Mouse (Mus musculus) stomach, postnatal 0 days (tissue): ENCODE data around the gene Ubr3. TPM values are rescaled to one million over a fixed set of nuclear protein-coding genes. Genes with fewer than 3 reads are reported as not detected.

ENCODE experiments used
- ATAC-seq: fragments of 200-750 bp; cut with Nextera tagmentation; 2 replicates; pipeline ENCODE4 v1.8.0; 2017; ENCODE audit not compliant: low FRiP score, low TSS enrichment
- DNase-seq: peaks from one replicate; pipeline ENCODE4 v3.0.0-alpha.2; 2016; ENCODE audit warnings: low spot score
- H3K27ac ChIP-seq: fragments of 300-500 bp; sonication (generic); replicated peaks from 2 replicates; pipeline ENCODE4 v1.5.1; 2014; ENCODE audit warnings: mild to moderate bottlenecking, control low read depth
- H3K27me3 ChIP-seq: fragments of 300-500 bp; sonication (generic); 2 replicates; pipeline ENCODE4 v1.6.1; 2014; ENCODE audit warnings: low read length; ENCODE audit not compliant: control insufficient read depth, insufficient read depth
- H3K36me3 ChIP-seq: fragments of 300-500 bp; sonication (generic); 2 replicates; pipeline ENCODE4 v1.6.1; 2014; ENCODE audit warnings: low read length, mixed read lengths; ENCODE audit not compliant: control insufficient read depth, insufficient read depth
- H3K4me1 ChIP-seq: fragments of 300-500 bp; sonication (generic); replicated peaks from 2 replicates; pipeline ENCODE4 v1.6.1; 2014; ENCODE audit warnings: antibody characterized with exemption; ENCODE audit not compliant: control insufficient read depth, insufficient read depth
- H3K4me2 ChIP-seq: fragments of 300-500 bp; sonication (generic); replicated peaks from 2 replicates; pipeline ENCODE4 v1.6.1; 2014; ENCODE audit warnings: low read depth, mild to moderate bottlenecking, control low read depth, moderate library complexity
- H3K4me3 ChIP-seq: fragments of 300-500 bp; sonication (generic); 2 replicates; pipeline ENCODE4 v1.5.1; 2014; ENCODE audit warnings: low read depth, low read length, control low read depth
- H3K9ac ChIP-seq: fragments of 300-500 bp; sonication (generic); 2 replicates; pipeline ENCODE4 v1.6.1; 2014; ENCODE audit warnings: mild to moderate bottlenecking, low read length, control low read depth, mixed read lengths
- H3K9me3 ChIP-seq: fragments of 300-500 bp; sonication (generic); 2 replicates; pipeline ENCODE4 v1.6.1; 2016; ENCODE audit warnings: low read length; ENCODE audit not compliant: control insufficient read depth
- CTCF ChIP-seq: IDR thresholded peaks from 2 replicates; pipeline ENCODE4 v1.5.1; 2016; ENCODE audit warnings: antibody characterized with exemption, low read depth, mild to moderate bottlenecking, moderate library complexity
- EP300 ChIP-seq: optimal IDR thresholded peaks from 2 replicates; pipeline ENCODE3; 2016; ENCODE audit warnings: antibody characterized with exemption
- WGBS: fragments of 180-500 bp; shearing (Covaris S2); extraction: QIAGEN DNeasy Blood & Tissue Kit; methylation state at CpG from one replicate; pipeline ENCODE4 v1.1.7; 2014; 5-methylcytosine and 5-hydroxymethylcytosine counted together
- polyA plus RNA-seq: library from polyadenylated mRNA; unstranded; fragments of >200 nt; fragmentation: Nextera tagmentation; extraction: Ambion mirVana; gene quantifications from 2 replicates; pipeline ENCODE4 v1.2.1, GENCODE M21; 2015

Ubr3 gene
- polyA plus RNA-seq, 1 experiment from 2014 or later: 7.9 TPM

DNA sequence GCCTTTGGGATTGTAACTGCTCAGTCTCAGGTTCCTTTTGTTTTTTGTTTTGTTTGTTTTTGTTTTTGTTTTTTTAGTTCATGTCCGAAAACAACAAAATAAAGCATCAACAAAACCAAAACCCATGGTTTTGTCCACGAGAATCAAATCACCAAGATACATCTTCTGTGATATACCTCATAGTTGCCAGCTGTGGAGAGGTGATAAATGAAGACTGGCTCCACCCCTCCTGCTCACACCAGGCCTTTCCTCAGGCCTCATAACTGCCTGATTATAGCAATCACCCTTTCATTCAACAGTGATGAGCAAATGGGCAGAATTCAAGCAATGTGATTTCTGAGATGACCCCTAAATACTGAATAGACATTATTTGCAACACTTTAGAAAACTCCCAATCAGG, 127.4 kb downstream of the Ubr3 start:
- Histone ChIP-seq H3K36me3 (peaks cover 14% of the 10 kb centered on the region), H3K4me1 (no peaks in the 10 kb centered on the region), H3K9me3 (no peaks in the 10 kb centered on the region), H3K9ac (no peak overlapping the region), H3K4me3 (no peak overlapping the region), H3K4me2 (no peak overlapping the region), H3K27me3 (no peaks in the 10 kb centered on the region), H3K27ac (no peak overlapping the region)
- DNase-seq (no peak), ATAC-seq (no peak)
- TF ChIP-seq EP300 (no peak), CTCF (no peak)
- 86% methylated on average over 2 of the region's 2 CpGs for WGBS

DNA sequence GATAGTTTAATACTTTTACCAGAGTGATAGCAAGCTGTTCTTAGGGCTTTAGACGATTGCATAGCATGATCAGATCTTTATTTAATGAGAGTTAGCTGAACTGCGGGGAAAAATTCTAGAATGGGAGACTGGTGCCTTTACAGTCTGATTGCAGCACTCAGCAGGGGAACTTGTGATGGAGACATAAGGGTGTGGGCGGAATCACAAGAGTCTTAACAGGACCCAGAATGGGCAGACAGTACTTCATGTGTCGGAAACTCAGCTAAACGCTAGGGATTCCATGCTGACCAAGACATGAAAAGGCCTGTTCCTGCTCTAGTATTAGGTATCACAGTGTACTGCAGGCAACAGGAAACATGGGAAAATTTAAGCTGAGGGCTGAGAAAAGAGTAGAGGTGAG, 128.7 kb downstream of the Ubr3 start:
- Histone ChIP-seq H3K36me3 (peaks cover 10% of the 10 kb centered on the region), H3K27me3 (no peaks in the 10 kb centered on the region), H3K27ac (no peak overlapping the region), H3K4me1 (no peaks in the 10 kb centered on the region), H3K4me3 (no peak overlapping the region), H3K9me3 (no peaks in the 10 kb centered on the region), H3K9ac (no peak overlapping the region), H3K4me2 (no peak overlapping the region)
- DNase-seq (no peak), ATAC-seq (no peak)
- TF ChIP-seq CTCF (no peak), EP300 (no peak)
- WGBS: 97% methylated on average over 5 of the region's 5 CpGs

DNA sequence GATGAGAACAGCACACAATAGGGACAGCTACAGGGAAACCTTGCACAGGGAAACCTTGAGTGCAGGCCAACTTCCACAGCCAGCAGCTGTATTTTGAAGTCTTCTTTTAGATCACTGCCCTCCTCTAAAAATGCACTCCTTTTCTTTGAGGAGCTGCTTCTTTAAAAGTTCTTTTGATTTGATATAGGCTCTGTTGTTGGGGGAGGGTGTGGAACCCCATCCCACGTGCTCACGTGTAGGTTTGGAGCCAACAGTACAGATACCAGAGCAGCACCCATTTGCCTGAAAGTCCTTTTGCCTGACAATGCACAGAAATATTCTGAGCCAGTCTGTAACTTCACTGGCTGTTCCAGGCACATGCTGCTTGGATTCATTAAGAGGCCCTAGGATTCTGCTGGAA, 134.4 kb downstream of the Ubr3 start:
- H3K4me1 ChIP-seq: no peaks in the 10 kb centered on the region
- H3K4me3 ChIP-seq: no peak overlapping the region
- H3K9me3 ChIP-seq: no peaks in the 10 kb centered on the region
- WGBS: 70% methylated on average over 2 of the region's 2 CpGs
- no peaks in the 10 kb centered on the region for H3K27me3 ChIP-seq
- H3K4me2 ChIP-seq: no peak overlapping the region
- no peaks in the 10 kb centered on the region for H3K36me3 ChIP-seq
- no peak overlapping the region for H3K27ac ChIP-seq
- no peak overlapping the region for H3K9ac ChIP-seq
- DNase-seq (no peak), ATAC-seq (no peak)
- no peak for TF ChIP-seq CTCF
- TF ChIP-seq EP300: no peak

DNA sequence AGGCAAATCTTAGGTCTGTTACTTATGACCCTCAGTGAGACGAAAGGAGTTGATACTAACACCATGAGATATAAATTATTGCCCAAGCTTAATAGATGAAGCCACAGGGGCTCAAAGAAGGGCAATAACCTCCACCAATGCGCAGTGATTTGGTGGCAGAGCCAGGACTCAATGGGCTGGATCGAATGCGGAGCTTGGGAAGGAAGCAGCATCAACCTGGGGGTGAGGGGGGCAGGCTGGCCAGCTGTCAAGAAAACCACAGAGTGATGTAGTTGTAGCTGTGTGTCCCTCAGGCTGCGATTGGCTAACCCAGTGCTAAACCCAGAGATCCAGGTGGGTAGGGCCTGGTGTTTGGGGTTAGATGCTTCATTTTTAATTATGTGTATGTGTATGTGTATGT, 137.8 kb downstream of the Ubr3 start:
- WGBS: 78% methylated on average over 5 of the region's 5 CpGs
- no peak for ATAC-seq
- H3K4me3 ChIP-seq: no peak overlapping the region
- H3K4me1 ChIP-seq: no peaks in the 10 kb centered on the region
- no peak overlapping the region for H3K4me2 ChIP-seq
- no peak for DNase-seq
- no peaks in the 10 kb centered on the region for H3K27me3 ChIP-seq
- no peak for TF ChIP-seq CTCF
- no peak for TF ChIP-seq EP300
- no peak overlapping the region for H3K27ac ChIP-seq
- H3K9me3 ChIP-seq: no peaks in the 10 kb centered on the region
- H3K36me3 ChIP-seq: no peaks in the 10 kb centered on the region
- H3K9ac ChIP-seq: no peak overlapping the region

DNA sequence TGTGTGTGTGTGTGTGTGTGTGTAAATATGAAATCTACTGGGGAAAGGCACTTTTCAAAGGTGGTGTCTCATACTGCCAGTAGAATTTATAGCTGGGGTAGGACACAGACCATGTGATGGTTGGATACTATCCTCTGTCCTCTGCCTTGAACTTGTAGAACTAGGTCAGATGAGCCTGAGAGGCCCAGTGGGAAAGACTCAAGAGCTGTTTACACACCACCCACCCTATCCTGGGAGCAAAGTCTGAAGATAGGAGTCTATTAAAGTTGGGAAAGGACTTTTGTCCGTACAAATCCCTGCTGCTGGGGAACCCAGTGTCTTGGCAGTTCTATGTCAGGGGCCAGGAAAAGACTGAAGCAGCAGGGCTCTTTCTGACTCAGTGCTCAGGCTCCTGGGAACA, 138.3 kb downstream of the Ubr3 start:
- no peaks in the 10 kb centered on the region for H3K9me3 ChIP-seq
- no peaks in the 10 kb centered on the region for H3K27me3 ChIP-seq
- H3K27ac ChIP-seq: no peak overlapping the region
- H3K4me3 ChIP-seq: no peak overlapping the region
- DNase-seq (no peak), ATAC-seq (peak; percentile 59)
- WGBS: 55% methylated on average over 1 of the region's 1 CpGs
- H3K9ac ChIP-seq: no peak overlapping the region
- H3K36me3 ChIP-seq: no peaks in the 10 kb centered on the region
- H3K4me2 ChIP-seq: no peak overlapping the region
- TF ChIP-seq EP300 (no peak), CTCF (no peak)
- no peaks in the 10 kb centered on the region for H3K4me1 ChIP-seq

DNA sequence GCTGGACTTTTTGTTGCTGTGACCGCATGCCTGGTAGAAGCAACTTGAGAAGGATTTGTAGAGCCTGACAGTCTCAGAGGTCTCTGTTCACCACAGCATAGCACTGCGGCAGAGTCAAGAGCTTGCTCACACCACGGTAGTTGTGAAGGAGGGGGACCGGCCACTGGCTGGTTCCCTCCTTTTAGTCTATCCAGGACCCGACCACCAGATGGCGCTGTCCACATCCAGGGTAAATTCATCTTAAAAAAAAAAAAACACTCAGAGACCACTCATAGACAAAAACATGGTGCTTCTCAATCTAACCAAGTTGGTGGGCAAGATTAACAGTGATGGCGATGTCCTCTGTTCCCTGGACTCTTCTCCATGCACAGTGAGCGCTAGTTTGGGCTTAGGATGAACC, 140.2 kb downstream of the Ubr3 start:
- 71% methylated on average over 8 of the region's 8 CpGs for WGBS
- H3K4me3 ChIP-seq: no peak overlapping the region
- no peaks in the 10 kb centered on the region for H3K27me3 ChIP-seq
- no peaks in the 10 kb centered on the region for H3K36me3 ChIP-seq
- no peak overlapping the region for H3K27ac ChIP-seq
- no peaks in the 10 kb centered on the region for H3K9me3 ChIP-seq
- peak; percentile 67 for TF ChIP-seq CTCF
- no peak for TF ChIP-seq EP300
- H3K4me2 ChIP-seq: no peak overlapping the region
- no peaks in the 10 kb centered on the region for H3K4me1 ChIP-seq
- no peak overlapping the region for H3K9ac ChIP-seq
- ATAC-seq: no peak
- DNase-seq: peak; percentile 55
